Mouse (Mus musculus): ENCODE data around the gene Nrm. TPM values are rescaled to one million over a fixed set of nuclear protein-coding genes. Genes with fewer than 3 reads are reported as not detected.

Gene Nrm
- polyA plus RNA-seq, 1 experiment from 2014 or later: 65.2 TPM

DNA sequence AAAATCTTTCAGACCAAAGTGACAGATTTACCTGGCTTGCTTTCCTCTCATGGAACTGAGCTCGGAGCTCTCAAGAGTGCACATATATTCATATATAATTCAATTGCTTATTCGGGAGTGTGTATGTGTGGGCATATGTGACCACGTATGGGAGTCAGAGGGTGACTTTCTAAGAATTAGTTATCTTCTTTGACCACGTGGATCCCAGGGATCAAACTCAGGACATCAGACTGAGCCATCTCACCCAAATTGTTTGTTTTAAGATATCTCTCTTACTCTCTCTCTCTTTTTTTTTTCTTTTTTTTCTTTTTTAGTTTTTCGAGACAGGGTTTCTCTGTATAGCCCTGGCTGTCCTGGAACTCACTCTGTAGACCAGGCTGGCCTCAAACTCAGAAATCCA is 41.0 kb upstream of the Nrm start:
- H3K36me3 ChIP-seq (ENCODE audit: control insufficient read depth, insufficient read depth, low read length): peaks cover under 1% of the 10 kb centered on the region; the same call in 1 of the 2 replicates
- H3K9ac ChIP-seq (ENCODE audit: low read depth, low read length): no peak overlapping the region
- ATAC-seq (ENCODE audit: low FRiP score, low TSS enrichment): no peak
- no peak overlapping the region for H3K27ac ChIP-seq (ENCODE audit: low read depth, low read length)
- peaks cover 9% of the 10 kb centered on the region for H3K4me1 ChIP-seq (ENCODE audit: control insufficient read depth, insufficient read depth, low read length)
- no peak overlapping the region for H3K4me2 ChIP-seq (replicated peaks; ENCODE audit: low read depth, low read length)
- H3K4me3 ChIP-seq (ENCODE audit: low read length): no peak overlapping the region
- no peaks in the 10 kb centered on the region for H3K9me3 ChIP-seq (ENCODE audit: control insufficient read depth, low read length)
- 82% methylated on average over 5 of the region's 5 CpGs for WGBS
- no peaks in the 10 kb centered on the region for H3K27me3 ChIP-seq (ENCODE audit: control insufficient read depth, insufficient read depth, low read length)

- ATAC-seq (ENCODE audit: low FRiP score, low TSS enrichment): peak; percentile 48
- peak within 1 kb of the TSS; percentile 97 for H3K4me2 ChIP-seq (replicated peaks; ENCODE audit: low read depth, low read length)
Measured at GRCm38 (mm10) chr17:35821439-35822430, 39.4 kb upstream of the Nrm start, which contains the start of gene Ier3. Gene Ier3 (plus strand): TSS chr17:35821684.

DNA sequence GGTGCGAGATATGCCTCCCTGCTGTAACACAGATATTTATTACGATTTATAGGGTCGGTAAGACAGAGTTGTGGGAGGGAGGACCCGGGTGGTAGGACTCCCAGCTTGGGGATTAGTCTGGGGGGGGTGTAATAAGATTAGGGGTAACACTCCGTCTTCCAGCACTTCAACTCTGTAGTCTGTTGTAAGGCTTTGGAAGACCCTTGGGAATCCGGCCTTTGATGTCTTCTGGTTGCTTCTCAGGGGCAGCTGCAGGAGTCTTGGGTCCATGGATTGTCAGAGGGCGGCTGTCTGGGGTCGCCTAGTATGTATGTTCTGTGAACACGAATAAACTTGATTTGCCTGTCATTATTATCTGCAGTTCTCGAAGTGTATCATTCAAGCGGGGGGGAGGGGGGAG is 38.6 kb upstream of the Nrm start:
- Histone ChIP-seq H3K4me2 (replicated peaks; ENCODE audit: low read depth, low read length) (peak overlapping the region; percentile 97), H3K9ac (ENCODE audit: low read depth, low read length) (peak overlapping the region; percentile 67; the same call in 1 of the 2 replicates), H3K27me3 (ENCODE audit: control insufficient read depth, insufficient read depth, low read length) (no peaks in the 10 kb centered on the region), H3K4me3 (ENCODE audit: low read length) (peak overlapping the region; percentile 56), H3K36me3 (ENCODE audit: control insufficient read depth, insufficient read depth, low read length) (peaks cover 16% of the 10 kb centered on the region; the same call in 1 of the 2 replicates), H3K27ac (ENCODE audit: low read depth, low read length) (peak overlapping the region; percentile 79; the same call in 1 of the 2 replicates), H3K4me1 (ENCODE audit: control insufficient read depth, insufficient read depth, low read length) (peaks cover under 1% of the 10 kb centered on the region), H3K9me3 (ENCODE audit: control insufficient read depth, low read length) (no peaks in the 10 kb centered on the region)
- 3% methylated on average over 11 of the region's 11 CpGs for WGBS
- no peak; the same call in 1 of the 2 replicates for ATAC-seq (ENCODE audit: low FRiP score, low TSS enrichment)

More at GRCm38 (mm10) chr17:35821439-35822430, 39.4 kb upstream of the Nrm start, which contains the start of gene Ier3:
- Histone ChIP-seq H3K27ac (ENCODE audit: low read depth, low read length) (no peak within 1 kb of the TSS; the same call in 1 of the 2 replicates), H3K4me1 (ENCODE audit: control insufficient read depth, insufficient read depth, low read length) (peaks cover 9% of the 10 kb centered on the region), H3K9ac (ENCODE audit: low read depth, low read length) (peak within 1 kb of the TSS; percentile 72), H3K36me3 (ENCODE audit: control insufficient read depth, insufficient read depth, low read length) (peaks cover 13% of the 10 kb centered on the region; the same call in 1 of the 2 replicates), H3K4me3 (ENCODE audit: low read length) (peak within 1 kb of the TSS; percentile 56), H3K27me3 (ENCODE audit: control insufficient read depth, insufficient read depth, low read length) (no peaks in the 10 kb centered on the region), H3K9me3 (ENCODE audit: control insufficient read depth, low read length) (no peaks in the 10 kb centered on the region)
- WGBS: under 1% methylated on average over 60 of the region's 62 CpGs

GRCm38 (mm10) chr17:35822964-35823937 is 37.9 kb upstream of the Nrm start, which contains the start of gene Flot1:
Gene Flot1 (plus strand): TSS chr17:35823230.
- H3K9me3 ChIP-seq (ENCODE audit: control insufficient read depth, low read length): no peaks in the 10 kb centered on the region
- H3K4me2 ChIP-seq (replicated peaks; ENCODE audit: low read depth, low read length): peak within 1 kb of the TSS; percentile 97
- peak; percentile 90 for ATAC-seq (ENCODE audit: low FRiP score, low TSS enrichment)
- no peaks in the 10 kb centered on the region for H3K4me1 ChIP-seq (ENCODE audit: control insufficient read depth, insufficient read depth, low read length)
- no peaks in the 10 kb centered on the region for H3K27me3 ChIP-seq (ENCODE audit: control insufficient read depth, insufficient read depth, low read length)
- peak within 1 kb of the TSS; percentile 72 for H3K9ac ChIP-seq (ENCODE audit: low read depth, low read length)
- H3K4me3 ChIP-seq (ENCODE audit: low read length): peak within 1 kb of the TSS; percentile 56
- peak within 1 kb of the TSS; percentile 79 for H3K27ac ChIP-seq (ENCODE audit: low read depth, low read length)
- peaks cover 19% of the 10 kb centered on the region; the same call in 1 of the 2 replicates for H3K36me3 ChIP-seq (ENCODE audit: control insufficient read depth, insufficient read depth, low read length)
- under 1% methylated on average over 47 of the region's 47 CpGs for WGBS

DNA sequence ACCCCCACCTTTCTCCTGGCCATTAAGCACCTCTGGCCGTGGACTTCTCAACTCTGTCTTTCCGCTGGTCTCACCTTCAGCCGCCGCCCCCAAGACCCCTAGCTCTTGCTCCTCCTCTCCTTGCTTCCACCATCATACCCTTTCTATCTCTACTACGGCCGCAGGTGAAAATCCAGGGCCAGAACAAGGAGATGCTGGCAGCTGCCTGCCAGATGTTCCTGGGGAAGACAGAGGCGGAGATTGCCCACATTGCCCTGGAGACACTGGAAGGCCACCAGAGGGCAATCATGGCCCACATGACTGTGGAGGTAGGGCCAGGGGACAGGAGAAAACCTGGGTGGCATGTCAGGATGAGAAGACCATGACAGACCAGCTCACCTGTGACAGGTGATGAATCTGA is 36.7 kb upstream of the Nrm start:
- H3K4me1 ChIP-seq (ENCODE audit: control insufficient read depth, insufficient read depth, low read length): no peaks in the 10 kb centered on the region
- H3K27me3 ChIP-seq (ENCODE audit: control insufficient read depth, insufficient read depth, low read length): no peaks in the 10 kb centered on the region
- peak overlapping the region; percentile 56; the same call in 1 of the 2 replicates for H3K4me3 ChIP-seq (ENCODE audit: low read length)
- no peak overlapping the region for H3K9ac ChIP-seq (ENCODE audit: low read depth, low read length)
- H3K27ac ChIP-seq (ENCODE audit: low read depth, low read length): no peak overlapping the region
- no peaks in the 10 kb centered on the region for H3K9me3 ChIP-seq (ENCODE audit: control insufficient read depth, low read length)
- no peak overlapping the region for H3K4me2 ChIP-seq (replicated peaks; ENCODE audit: low read depth, low read length)
- peaks cover 19% of the 10 kb centered on the region; the same call in 1 of the 2 replicates for H3K36me3 ChIP-seq (ENCODE audit: control insufficient read depth, insufficient read depth, low read length)
- no peak for ATAC-seq (ENCODE audit: low FRiP score, low TSS enrichment)
- WGBS: 61% methylated on average over 7 of the region's 7 CpGs

- Histone ChIP-seq H3K4me3 (ENCODE audit: low read length) (no peak overlapping the region), H3K36me3 (ENCODE audit: control insufficient read depth, insufficient read depth, low read length) (peaks cover 19% of the 10 kb centered on the region; the same call in 1 of the 2 replicates), H3K9me3 (ENCODE audit: control insufficient read depth, low read length) (no peaks in the 10 kb centered on the region), H3K4me1 (ENCODE audit: control insufficient read depth, insufficient read depth, low read length) (peaks cover 5% of the 10 kb centered on the region; the same call in 1 of the 2 replicates), H3K27me3 (ENCODE audit: control insufficient read depth, insufficient read depth, low read length) (no peaks in the 10 kb centered on the region), H3K4me2 (replicated peaks; ENCODE audit: low read depth, low read length) (no peak overlapping the region), H3K9ac (ENCODE audit: low read depth, low read length) (no peak overlapping the region), H3K27ac (ENCODE audit: low read depth, low read length) (no peak overlapping the region)
- WGBS: 94% methylated on average over 13 of the region's 13 CpGs
- ATAC-seq (ENCODE audit: low FRiP score, low TSS enrichment): no peak
Measured at GRCm38 (mm10) chr17:35825109-35825850, 35.8 kb upstream of the Nrm start.

GRCm38 (mm10) chr17:35829737-35830136 is 31.4 kb upstream of the Nrm start:
- H3K27ac ChIP-seq (ENCODE audit: low read depth, low read length): no peak overlapping the region
- 2% methylated on average over 21 of the region's 21 CpGs for WGBS

More at GRCm38 (mm10) chr17:35829737-35830136, 31.4 kb upstream of the Nrm start:
- peaks cover 51% of the 10 kb centered on the region for H3K36me3 ChIP-seq (ENCODE audit: control insufficient read depth, insufficient read depth, low read length)
- H3K27me3 ChIP-seq (ENCODE audit: control insufficient read depth, insufficient read depth, low read length): no peaks in the 10 kb centered on the region
- H3K9me3 ChIP-seq (ENCODE audit: control insufficient read depth, low read length): no peaks in the 10 kb centered on the region
- H3K4me3 ChIP-seq (ENCODE audit: low read length): peak overlapping the region; percentile 7
- ATAC-seq (ENCODE audit: low FRiP score, low TSS enrichment): peak; percentile 75
- 0 out of 2 replicates have a peak overlapping the region, but pooled peaks have one; percentile 5 for H3K4me2 ChIP-seq (replicated peaks; ENCODE audit: low read depth, low read length)
- H3K4me1 ChIP-seq (ENCODE audit: control insufficient read depth, insufficient read depth, low read length): peaks cover 12% of the 10 kb centered on the region; the same call in 1 of the 2 replicates
- no peak overlapping the region for H3K9ac ChIP-seq (ENCODE audit: low read depth, low read length)
